Mouse (Mus musculus) v-Abl transformed pro-B cells (cell line): ENCODE results near the gene Hs2st1.

ENCODE experiments used
- in situ Hi-C, 2 experiments: fragments of 400-800 bp; cut with MboI; formaldehyde crosslinking; loops; one replicate each; pipeline ENCODE4 v1.15.1; 2025; ENCODE audit not compliant: unreplicated experiment in 2 of 2

The Hs2st1 gene

DNA sequence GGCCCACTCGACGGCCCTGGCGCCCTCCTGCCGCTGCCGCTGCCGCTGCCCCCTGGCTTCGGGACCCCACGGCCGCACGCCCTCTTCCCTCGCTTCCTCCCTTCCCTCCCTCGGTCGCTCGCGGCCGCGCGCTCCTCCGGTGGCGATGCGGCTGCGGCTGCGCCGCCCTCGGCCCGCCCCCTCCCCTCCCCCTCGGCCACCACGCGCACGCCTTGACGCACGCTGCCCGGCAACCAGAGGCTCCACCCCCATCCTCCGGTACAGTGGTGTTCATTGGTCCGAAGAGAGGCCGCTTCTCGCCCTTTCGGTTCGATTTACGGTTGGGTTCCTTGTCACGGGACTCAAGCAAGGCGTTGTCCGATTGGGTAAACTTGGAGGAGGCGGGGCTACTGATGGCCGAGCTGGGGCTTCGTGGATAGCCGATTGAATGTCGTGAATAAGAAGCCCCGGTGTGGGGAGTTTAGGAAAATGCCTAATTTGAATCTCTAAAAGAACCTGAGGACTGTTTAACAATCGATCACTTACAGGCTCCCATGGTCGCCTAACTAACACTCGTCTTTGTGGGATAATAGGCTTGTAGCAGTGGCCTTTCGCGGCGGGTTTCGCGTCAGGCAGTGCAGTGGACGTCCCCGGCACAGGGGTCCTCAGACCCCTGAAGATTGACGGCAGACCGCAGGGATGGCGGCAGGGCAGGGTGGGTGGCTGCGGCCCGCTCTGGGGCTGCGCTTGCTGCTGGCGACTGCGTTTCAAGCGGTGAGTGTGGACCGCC is at the start of gene Hs2st1, which contains the start of gene Selenof:
Gene Hs2st1, minus strand, starts transcription at position 135 of the 769 bp plus-strand sequence.
Gene Selenof, plus strand, starts transcription at position 258 of the 769 bp plus-strand sequence.
- in situ Hi-C loops = loop anchor here in 1 of 2 experiments (10.0 kb wide), 3 partner anchors 145 to 1685 kb away; partner anchors contain the start of genes Lmo4 and Pkn2

GRCm38 (mm10) chr3:144617633-144618180 is 47.7 kb upstream of the Hs2st1 start:
- in situ Hi-C loops = loop anchor here (5.0 to 25.0 kb wide), 4 partner anchors 85 to 520 kb away; partner anchors contain the start of gene Sh3glb1 (in 1 of the 2)

GRCm38 (mm10) chr3:144616654-144617425 is 46.9 kb upstream of the Hs2st1 start:
- in situ Hi-C loops = loop anchor here (5.0 to 25.0 kb wide), 4 partner anchors 85 to 520 kb away; partner anchors contain the start of gene Sh3glb1 (in 1 of the 2)

DNA sequence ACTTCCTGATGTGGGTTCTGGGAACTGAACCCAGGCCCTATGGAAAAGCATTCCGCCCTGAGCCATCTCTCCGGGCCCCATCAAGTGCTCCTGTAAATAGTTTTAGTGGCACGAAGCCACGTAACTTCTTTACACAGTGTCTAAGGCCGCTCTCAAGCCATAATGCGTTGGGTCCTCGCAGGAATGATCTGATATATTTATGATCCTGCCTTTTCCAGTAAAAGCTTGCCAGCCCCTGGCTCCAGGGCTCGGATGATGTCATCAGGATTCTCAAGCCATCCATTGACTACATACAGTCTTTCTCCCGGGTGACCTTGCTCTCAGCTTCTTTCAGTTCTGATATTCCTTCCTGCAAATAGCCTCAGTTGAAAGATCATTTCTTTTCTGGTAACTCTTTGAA is 45.5 kb upstream of the Hs2st1 start:
- in situ Hi-C loops = loop anchor here (5.0 to 25.0 kb wide), 4 partner anchors 83 to 522 kb away; partner anchors contain the start of gene Sh3glb1 (in 1 of the 2)

DNA sequence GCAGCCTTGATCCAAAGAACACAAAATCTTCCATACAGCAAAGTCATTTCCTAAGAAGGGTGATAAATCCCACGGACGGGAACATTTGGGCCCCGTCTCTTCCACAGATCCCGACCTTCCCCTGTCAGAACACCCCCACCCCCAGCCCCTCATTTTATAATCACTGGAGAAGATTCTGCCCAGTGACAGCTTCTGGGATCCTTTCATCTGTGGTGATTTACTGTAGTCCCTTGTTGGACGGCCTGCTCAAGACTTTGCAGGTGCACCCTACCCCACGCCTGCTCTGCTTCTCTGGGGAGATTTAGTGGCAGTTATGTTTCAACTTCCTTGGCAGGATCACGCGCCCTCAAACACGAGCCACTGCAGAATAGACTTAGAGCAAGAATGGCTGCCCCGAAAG is 44.7 kb upstream of the Hs2st1 start:
- in situ Hi-C loops = loop anchor here (5.0 to 25.0 kb wide), 4 partner anchors 82 to 523 kb away; partner anchors contain the start of gene Sh3glb1 (in 1 of the 2)

GRCm38 (mm10) chr3:144614277-144614676 is 44.3 kb upstream of the Hs2st1 start:
- in situ Hi-C loops = loop anchor here in 1 of 2 experiments (25.0 kb wide), 1 partner anchor 523 kb away; no protein-coding TSS in a partner anchor

- in situ Hi-C loops = loop anchor here in 1 of 2 experiments (25.0 kb wide), 1 partner anchor 525 kb away; no protein-coding TSS in a partner anchor
These were observed 42.4 kb upstream of the Hs2st1 start for GRCm38 (mm10) chr3:144612382-144612781.

DNA sequence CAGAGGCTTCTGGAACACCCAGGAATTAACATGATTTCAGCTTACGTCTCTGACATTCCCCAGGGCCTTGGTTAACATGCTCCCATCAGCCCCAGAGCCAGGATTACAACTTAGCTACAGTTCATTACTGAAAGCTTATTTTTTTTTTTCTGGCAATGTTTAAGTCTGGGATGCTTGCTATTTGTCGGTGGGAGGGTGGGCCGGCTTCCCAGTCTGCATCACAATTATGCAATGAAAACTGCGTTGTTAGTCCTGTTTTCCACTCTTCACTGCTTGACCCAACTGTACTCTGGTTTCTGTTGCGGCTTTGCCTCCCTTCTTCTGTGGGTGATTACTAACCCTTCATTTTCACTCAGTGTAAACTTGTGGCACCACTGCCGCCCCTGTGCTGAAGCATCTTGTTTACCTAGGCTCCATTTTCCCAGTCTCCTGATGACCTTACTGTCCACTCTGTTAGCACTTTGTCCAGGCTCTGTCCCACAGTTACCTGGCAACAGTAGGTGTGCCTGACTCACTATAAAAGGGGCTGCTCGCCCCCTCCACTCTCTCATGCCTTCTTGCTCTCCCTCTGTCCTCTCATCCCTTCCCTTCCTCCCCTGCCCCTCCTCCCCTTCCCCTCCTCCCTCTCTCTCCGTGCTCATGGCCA is 41.8 kb upstream of the Hs2st1 start:
- in situ Hi-C loops = loop anchor here in 1 of 2 experiments (25.0 kb wide), 1 partner anchor 526 kb away; no protein-coding TSS in a partner anchor

DNA sequence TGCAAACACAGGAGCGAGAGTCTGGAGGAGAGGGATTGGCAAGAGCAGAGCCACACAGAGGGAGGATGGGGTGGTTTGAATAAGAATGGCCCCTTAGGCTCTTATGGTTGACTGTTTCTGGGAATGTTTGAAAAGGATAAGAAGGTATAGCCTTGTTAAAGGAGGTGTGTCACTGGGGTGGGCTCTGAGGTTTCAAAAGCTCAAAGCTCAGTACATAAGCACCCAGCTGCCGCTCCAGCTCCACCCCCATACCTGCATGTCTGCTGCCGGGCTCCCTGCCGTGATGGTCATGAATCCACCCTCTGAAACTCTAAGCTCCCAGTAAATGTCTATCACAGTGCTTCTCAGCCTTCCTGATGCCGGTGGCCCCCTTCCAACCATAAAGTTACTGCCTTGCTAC is 40.8 kb upstream of the Hs2st1 start:
- in situ Hi-C loops = loop anchor here in 1 of 2 experiments (25.0 kb wide), 1 partner anchor 527 kb away; no protein-coding TSS in a partner anchor

DNA sequence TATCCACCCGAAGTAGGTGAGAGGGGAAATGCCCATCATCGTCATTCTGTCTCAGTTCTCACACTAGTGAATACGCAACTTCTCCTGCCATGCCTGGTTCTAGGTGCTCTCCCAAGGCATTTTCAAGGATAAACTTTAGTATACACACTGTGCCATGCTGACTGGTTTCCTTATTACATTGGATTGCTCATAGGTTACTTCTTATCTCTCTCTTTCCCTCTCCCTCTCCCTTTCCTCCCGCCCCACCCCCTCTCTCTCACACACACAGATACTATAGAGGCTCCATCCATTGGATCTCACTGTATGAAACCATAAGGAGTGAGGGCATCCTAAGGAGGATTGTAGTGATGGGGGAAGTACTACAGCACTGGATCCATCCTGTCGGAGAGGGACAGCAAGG is 38.1 kb upstream of the Hs2st1 start:
- in situ Hi-C loops = loop anchor here (10.0 to 25.0 kb wide), 2 partner anchors 73 to 529 kb away; no protein-coding TSS in a partner anchor

- in situ Hi-C loops = loop anchor here (10.0 to 25.0 kb wide), 2 partner anchors 72 to 531 kb away; no protein-coding TSS in a partner anchor
These were observed 36.5 kb upstream of the Hs2st1 start for GRCm38 (mm10) chr3:144606449-144606848.

DNA sequence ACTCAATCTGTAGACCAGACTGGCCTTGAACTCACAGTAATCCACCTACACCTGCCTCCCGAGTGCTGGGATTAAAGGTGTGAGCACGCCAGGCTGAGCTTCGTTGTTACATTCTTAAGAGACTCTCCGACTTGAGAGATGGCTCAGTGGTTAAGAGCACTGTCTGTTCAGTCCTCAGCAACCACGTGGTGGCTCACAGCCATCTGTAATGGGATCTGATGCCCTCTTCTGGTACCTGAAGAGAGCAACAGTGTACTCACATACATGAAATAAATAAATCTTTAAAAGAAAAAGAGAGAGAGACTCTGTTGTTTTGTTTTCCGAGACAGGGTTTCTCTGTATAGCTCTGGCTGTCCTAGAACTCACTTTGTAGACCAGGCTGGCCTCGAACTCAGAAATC is 35.8 kb upstream of the Hs2st1 start:
- in situ Hi-C loops = loop anchor here (10.0 to 25.0 kb wide), 2 partner anchors 71 to 531 kb away; no protein-coding TSS in a partner anchor

- in situ Hi-C loops = loop anchor here (10.0 to 25.0 kb wide), 2 partner anchors 69 to 533 kb away; no protein-coding TSS in a partner anchor
These were observed 34.2 kb upstream of the Hs2st1 start for GRCm38 (mm10) chr3:144604205-144604604.

GRCm38 (mm10) chr3:144603558-144603957 is 33.6 kb upstream of the Hs2st1 start:
- in situ Hi-C loops = loop anchor here (10.0 to 25.0 kb wide), 2 partner anchors 69 to 534 kb away; no protein-coding TSS in a partner anchor

- in situ Hi-C loops = loop anchor here (10.0 to 25.0 kb wide), 2 partner anchors 68 to 534 kb away; no protein-coding TSS in a partner anchor
These were observed 32.8 kb upstream of the Hs2st1 start for GRCm38 (mm10) chr3:144602819-144603218.

- in situ Hi-C loops = loop anchor here (10.0 to 25.0 kb wide), 2 partner anchors 68 to 535 kb away; no protein-coding TSS in a partner anchor
These were observed 32.4 kb upstream of the Hs2st1 start for GRCm38 (mm10) chr3:144602413-144602812.

- in situ Hi-C loops = loop anchor here in 1 of 2 experiments (25.0 kb wide), 1 partner anchor 1314 kb away; the partner anchor contains the start of gene Bcl10
These were observed 27.9 kb upstream of the Hs2st1 start for GRCm38 (mm10) chr3:144597790-144598467.

- in situ Hi-C loops = loop anchor here in 1 of 2 experiments (25.0 kb wide), 1 partner anchor 1315 kb away; the partner anchor contains the start of gene Bcl10
These were observed 27.1 kb upstream of the Hs2st1 start for GRCm38 (mm10) chr3:144597121-144597520.
